Mouse (Mus musculus): Measurements from ENCODE around the gene Trib2. TPM values are rescaled to one million over a fixed set of nuclear protein-coding genes. Genes with fewer than 3 reads are reported as not detected.

Gene Trib2
- total and polyA plus RNA-seq, 3 experiments = 8.1 to 13.5 (median 10.6) TPM

GRCm38 (mm10) chr12:15798019-15798418 is 18.7 kb downstream of the Trib2 start:
- Histone ChIP-seq H3K27ac (ENCODE audit: insufficient read depth, low read depth) (no peak overlapping the region), H3K27me3 (replicated peaks) (no peaks in the 10 kb centered on the region), H3K4me3 (replicated peaks in 1 of 3; ENCODE audit: low read depth in 2 of 3, low read length in 2 of 3, poor library complexity in 1 of 3) (no peak overlapping the region), H3K4me2 (ENCODE audit: insufficient read depth, low read depth, poor library complexity, severe bottlenecking) (no peak overlapping the region), H3K9ac (ENCODE audit: insufficient read depth, low read depth) (no peak overlapping the region), H3K9me3 (replicated peaks; ENCODE audit: low read length) (no peaks in the 10 kb centered on the region), H3K36me3 (replicated peaks in 1 of 2; ENCODE audit: control insufficient read depth in 1 of 2, insufficient read depth in 1 of 2, low read length in 1 of 2) (peaks cover 9 to 84% of the 10 kb centered on the region in 2 experiments), H3K4me1 (ENCODE audit: control insufficient read depth in 1 of 2, insufficient read depth in 2 of 2) (no peaks in the 10 kb centered on the region), H3K79me2 (replicated peaks; ENCODE audit: control insufficient read depth, extremely low read depth, insufficient read depth, poor library complexity, severe bottlenecking) (no peaks in the 10 kb centered on the region)
- dilution Hi-C loops (cut with MboI; ENCODE audit: extremely low pct_ligation_motif_present, extremely low pct_unique_long_range_greater_than_20kb, low sequenced_read_pairs) = no loop called here
- no peak for DNase-seq (ENCODE audit: extremely low read depth)
- TF ChIP-seq NELFE (IDR thresholded peaks at IDR 0.05; ENCODE audit: low read depth, low read length) (no peak), MAX (IDR thresholded peaks at IDR 0.05; ENCODE audit: low read length) (no peak), E2F4 (IDR thresholded peaks at IDR 0.05; ENCODE audit: insufficient replicate concordance, low read depth, low read length) (no peak), ZNF384 (IDR thresholded peaks at IDR 0.05; ENCODE audit: low read depth, low read length) (no peak), USF2 (conservative IDR thresholded peaks at IDR 0.05; ENCODE audit: low read depth, low read length) (no peak), IRF4 (IDR thresholded peaks at IDR 0.05; ENCODE audit: low read depth, low read length) (no peak), POLR2A (IDR thresholded peaks at IDR 0.05; ENCODE audit: low read depth, low read length) (no peak), TBP (conservative IDR thresholded peaks at IDR 0.05; ENCODE audit: low read depth, low read length) (no peak), CHD2 (IDR thresholded peaks at IDR 0.05; ENCODE audit: low read length) (no peak), HCFC1 (IDR thresholded peaks at IDR 0.05; ENCODE audit: low read depth, low read length) (no peak), TCF12 (IDR thresholded peaks at IDR 0.05; ENCODE audit: low read depth, low read length) (no peak), RCOR1 (conservative IDR thresholded peaks at IDR 0.05; ENCODE audit: low read depth, low read length) (no peak), RAD21 (IDR thresholded peaks at IDR 0.05; ENCODE audit: low read depth, low read length) (no peak), ZC3H11A (IDR thresholded peaks at IDR 0.05; ENCODE audit: low read depth, low read length) (no peak), ZKSCAN1 (IDR thresholded peaks at IDR 0.05; ENCODE audit: borderline replicate concordance, low read depth, low read length) (no peak), USF1 (IDR thresholded peaks at IDR 0.05; ENCODE audit: low read depth, low read length) (no peak)
- in situ Hi-C loops (cut with MboI; ENCODE audit: low pct_ligation_motif_present, low pct_unique_long_range_greater_than_20kb, low sequenced_read_pairs) = no loop called here

- no peak for DNase-seq (ENCODE audit: extremely low read depth)
- in situ Hi-C loops (cut with MboI; ENCODE audit: low pct_ligation_motif_present, low pct_unique_long_range_greater_than_20kb, low sequenced_read_pairs) (no loop called here), dilution Hi-C loops (cut with MboI; ENCODE audit: extremely low pct_ligation_motif_present, extremely low pct_unique_long_range_greater_than_20kb, low sequenced_read_pairs) (no loop called here)
- no peak for TF ChIP-seq JUND (conservative IDR thresholded peaks at IDR 0.05; ENCODE audit: low read depth, low read length)
- TF ChIP-seq ZMIZ1 (IDR thresholded peaks at IDR 0.05; ENCODE audit: low read depth, low read length) = no peak
- no peak for TF ChIP-seq RAD21 (IDR thresholded peaks at IDR 0.05; ENCODE audit: low read depth, low read length)
- TF ChIP-seq MAX (IDR thresholded peaks at IDR 0.05; ENCODE audit: low read length) = no peak
- TF ChIP-seq CTCF (conservative IDR thresholded peaks at IDR 0.05 in 1 of 2, IDR thresholded peaks at IDR 0.05 in 1 of 2; ENCODE audit: low read depth in 2 of 2, low read length in 2 of 2) = no peak
- TF ChIP-seq E2F4 (IDR thresholded peaks at IDR 0.05; ENCODE audit: insufficient replicate concordance, low read depth, low read length) = no peak
- Histone ChIP-seq H3K9ac (ENCODE audit: insufficient read depth, low read depth) (no peak overlapping the region), H3K9me3 (replicated peaks; ENCODE audit: low read length) (no peaks in the 10 kb centered on the region), H3K36me3 (replicated peaks in 1 of 2; ENCODE audit: control insufficient read depth in 1 of 2, insufficient read depth in 1 of 2, low read length in 1 of 2) (peaks cover 9 to 84% of the 10 kb centered on the region in 2 experiments), H3K4me2 (ENCODE audit: insufficient read depth, low read depth, poor library complexity, severe bottlenecking) (no peak overlapping the region), H3K79me2 (replicated peaks; ENCODE audit: control insufficient read depth, extremely low read depth, insufficient read depth, poor library complexity, severe bottlenecking) (no peaks in the 10 kb centered on the region), H3K4me1 (ENCODE audit: control insufficient read depth in 1 of 2, insufficient read depth in 2 of 2) (no peaks in the 10 kb centered on the region), H3K4me3 (replicated peaks in 1 of 3; ENCODE audit: low read depth in 2 of 3, low read length in 2 of 3, poor library complexity in 1 of 3) (no peak overlapping the region), H3K27ac (ENCODE audit: insufficient read depth, low read depth) (no peak overlapping the region), H3K27me3 (replicated peaks) (no peaks in the 10 kb centered on the region)
Measured at GRCm38 (mm10) chr12:15795886-15796285, 20.8 kb downstream of the Trib2 start.
